Mouse (Mus musculus): Measurements from ENCODE around the gene Scn4a. TPM values are rescaled to one million over a fixed set of nuclear protein-coding genes. Genes with fewer than 3 reads are reported as not detected.

The Scn4a gene
- polyA plus RNA-seq, 1 experiment from 2014 or later: 0.16 TPM

- Histone ChIP-seq H3K4me2 (no peak overlapping the region), H3K4me3 (no peak overlapping the region), H3K27me3 (no peaks in the 10 kb centered on the region), H3K27ac (no peak overlapping the region), H3K9me3 (no peaks in the 10 kb centered on the region), H3K36me3 (no peaks in the 10 kb centered on the region), H3K4me1 (peaks cover 9% of the 10 kb centered on the region; the same call in 1 of the 2 replicates), H3K9ac (no peak overlapping the region)
- no peak for ATAC-seq (ENCODE audit: borderline replicate concordance, extremely low read depth, low FRiP score, low TSS enrichment)
- 36% methylated on average over 4 of the region's 4 CpGs for WGBS
Measured at GRCm38 (mm10) chr11:106332458-106332857, 20.6 kb downstream of the Scn4a start.

DNA sequence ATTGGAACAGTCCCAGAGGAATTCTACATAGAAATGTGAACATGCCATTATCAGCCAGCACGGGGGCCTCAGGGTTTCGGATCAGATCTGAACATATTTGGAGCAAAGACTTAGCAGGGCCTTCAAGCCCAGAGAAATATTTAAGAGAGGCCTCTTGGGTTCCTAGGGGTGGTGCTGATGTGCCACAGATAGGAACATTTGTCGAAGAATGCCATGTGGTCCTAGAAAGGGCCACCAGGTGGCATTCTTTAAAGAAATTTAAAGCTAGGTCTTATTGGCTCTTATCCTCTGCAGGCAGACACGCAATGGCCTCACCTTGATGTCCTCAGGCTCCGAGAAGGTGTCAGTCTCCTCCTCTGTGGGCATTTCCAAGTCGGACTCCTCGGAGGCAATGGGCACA is 23.4 kb downstream of the Scn4a start:
- H3K27ac ChIP-seq: no peak overlapping the region
- H3K9me3 ChIP-seq: no peaks in the 10 kb centered on the region
- H3K27me3 ChIP-seq: no peaks in the 10 kb centered on the region
- H3K4me3 ChIP-seq: no peak overlapping the region
- no peak for ATAC-seq (ENCODE audit: borderline replicate concordance, extremely low read depth, low FRiP score, low TSS enrichment)
- no peak overlapping the region for H3K4me2 ChIP-seq
- H3K36me3 ChIP-seq: no peaks in the 10 kb centered on the region
- H3K4me1 ChIP-seq: peaks cover 9% of the 10 kb centered on the region; the same call in 1 of the 2 replicates
- H3K9ac ChIP-seq: no peak overlapping the region
- 48% methylated on average over 7 of the region's 7 CpGs for WGBS

- no peaks in the 10 kb centered on the region for H3K36me3 ChIP-seq
- H3K27ac ChIP-seq: no peak overlapping the region
- 36% methylated on average over 6 of the region's 6 CpGs for WGBS
- ATAC-seq (ENCODE audit: borderline replicate concordance, extremely low read depth, low FRiP score, low TSS enrichment): no peak
- H3K27me3 ChIP-seq: no peaks in the 10 kb centered on the region
- no peak overlapping the region for H3K4me2 ChIP-seq
- no peak overlapping the region for H3K4me3 ChIP-seq
- H3K9ac ChIP-seq: no peak overlapping the region
- peaks cover 9% of the 10 kb centered on the region; the same call in 1 of the 2 replicates for H3K4me1 ChIP-seq
- H3K9me3 ChIP-seq: no peaks in the 10 kb centered on the region
Measured at GRCm38 (mm10) chr11:106329128-106329527, 24.0 kb downstream of the Scn4a start.

GRCm38 (mm10) chr11:106328521-106328920 is 24.6 kb downstream of the Scn4a start:
- H3K9ac ChIP-seq: no peak overlapping the region
- no peaks in the 10 kb centered on the region for H3K9me3 ChIP-seq
- H3K27me3 ChIP-seq: no peaks in the 10 kb centered on the region
- H3K36me3 ChIP-seq: no peaks in the 10 kb centered on the region
- no peak overlapping the region for H3K4me3 ChIP-seq
- WGBS: 29% methylated on average over 5 of the region's 5 CpGs
- ATAC-seq (ENCODE audit: borderline replicate concordance, extremely low read depth, low FRiP score, low TSS enrichment): no peak
- peaks cover 9% of the 10 kb centered on the region; the same call in 1 of the 2 replicates for H3K4me1 ChIP-seq
- no peak overlapping the region for H3K4me2 ChIP-seq
- H3K27ac ChIP-seq: no peak overlapping the region

DNA sequence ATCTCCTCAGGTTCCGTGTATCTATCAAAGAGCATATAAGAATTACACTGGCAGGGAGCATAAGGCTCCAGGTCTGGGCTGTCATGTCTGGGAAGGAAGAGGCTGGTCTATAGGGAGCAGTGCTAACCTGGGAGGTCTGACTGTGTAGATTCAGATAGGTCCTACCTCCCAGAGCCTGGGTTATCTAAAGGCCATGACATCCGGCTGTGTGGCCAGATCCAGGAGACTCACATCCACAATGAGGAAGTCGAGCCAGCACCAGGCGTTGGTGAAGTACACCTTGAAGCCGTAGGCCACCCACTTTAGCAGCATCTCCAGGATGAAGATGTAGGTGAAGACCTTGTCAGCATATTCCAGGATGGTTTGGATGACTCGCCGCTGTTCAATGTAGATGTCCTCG is 26.6 kb downstream of the Scn4a start:
- Histone ChIP-seq H3K27me3 (no peaks in the 10 kb centered on the region), H3K9me3 (no peaks in the 10 kb centered on the region), H3K9ac (no peak overlapping the region), H3K4me1 (peaks cover 9% of the 10 kb centered on the region; the same call in 1 of the 2 replicates), H3K36me3 (no peaks in the 10 kb centered on the region), H3K4me3 (no peak overlapping the region), H3K27ac (no peak overlapping the region), H3K4me2 (no peak overlapping the region)
- ATAC-seq (ENCODE audit: borderline replicate concordance, extremely low read depth, low FRiP score, low TSS enrichment): no peak
- 68% methylated on average over 8 of the region's 8 CpGs for WGBS

DNA sequence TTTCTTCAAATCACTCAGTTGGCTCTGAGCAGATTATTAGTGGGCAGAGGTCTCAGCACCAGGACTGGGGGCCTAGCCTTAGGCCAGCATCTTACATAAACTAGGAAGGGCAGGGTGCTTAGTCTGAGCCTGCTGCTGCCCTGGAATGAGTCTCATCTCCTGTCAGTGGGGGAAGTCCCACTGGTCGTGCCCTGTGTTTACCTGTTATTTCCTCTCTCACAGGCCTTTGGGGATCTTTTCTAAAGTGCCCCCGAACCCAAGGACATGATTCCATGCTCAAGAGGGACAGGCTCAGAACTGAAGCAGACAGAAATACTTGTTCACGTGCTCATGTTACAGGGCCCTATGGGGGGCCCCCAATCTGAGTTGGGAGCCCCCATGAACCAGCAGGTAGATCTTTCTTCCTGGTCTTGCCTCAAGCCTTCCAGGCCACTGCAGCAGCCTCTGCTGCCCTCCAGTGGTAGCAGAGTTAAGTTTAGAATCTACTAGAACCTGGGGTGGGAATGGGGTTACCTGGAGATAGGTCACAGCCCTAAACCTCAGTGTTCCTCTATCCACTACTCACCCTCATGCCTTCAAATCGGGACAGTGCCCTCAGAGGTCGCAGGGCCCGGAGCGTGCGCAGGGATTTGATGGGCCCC is 27.4 kb downstream of the Scn4a start:
- Histone ChIP-seq H3K36me3 (no peaks in the 10 kb centered on the region), H3K27ac (no peak overlapping the region), H3K4me1 (peaks cover 9% of the 10 kb centered on the region; the same call in 1 of the 2 replicates), H3K4me2 (no peak overlapping the region), H3K9me3 (no peaks in the 10 kb centered on the region), H3K27me3 (no peaks in the 10 kb centered on the region), H3K9ac (no peak overlapping the region), H3K4me3 (no peak overlapping the region)
- no peak for ATAC-seq (ENCODE audit: borderline replicate concordance, extremely low read depth, low FRiP score, low TSS enrichment)
- 59% methylated on average over 8 of the region's 8 CpGs for WGBS

GRCm38 (mm10) chr11:106324858-106325257 is 28.2 kb downstream of the Scn4a start:
- H3K27me3 ChIP-seq: no peaks in the 10 kb centered on the region
- no peak overlapping the region for H3K27ac ChIP-seq
- WGBS: 62% methylated on average over 5 of the region's 5 CpGs
- H3K9ac ChIP-seq: no peak overlapping the region
- no peak for ATAC-seq (ENCODE audit: borderline replicate concordance, extremely low read depth, low FRiP score, low TSS enrichment)
- no peaks in the 10 kb centered on the region for H3K9me3 ChIP-seq
- H3K4me2 ChIP-seq: no peak overlapping the region
- peaks cover 9% of the 10 kb centered on the region; the same call in 1 of the 2 replicates for H3K4me1 ChIP-seq
- H3K4me3 ChIP-seq: no peak overlapping the region
- no peaks in the 10 kb centered on the region for H3K36me3 ChIP-seq

DNA sequence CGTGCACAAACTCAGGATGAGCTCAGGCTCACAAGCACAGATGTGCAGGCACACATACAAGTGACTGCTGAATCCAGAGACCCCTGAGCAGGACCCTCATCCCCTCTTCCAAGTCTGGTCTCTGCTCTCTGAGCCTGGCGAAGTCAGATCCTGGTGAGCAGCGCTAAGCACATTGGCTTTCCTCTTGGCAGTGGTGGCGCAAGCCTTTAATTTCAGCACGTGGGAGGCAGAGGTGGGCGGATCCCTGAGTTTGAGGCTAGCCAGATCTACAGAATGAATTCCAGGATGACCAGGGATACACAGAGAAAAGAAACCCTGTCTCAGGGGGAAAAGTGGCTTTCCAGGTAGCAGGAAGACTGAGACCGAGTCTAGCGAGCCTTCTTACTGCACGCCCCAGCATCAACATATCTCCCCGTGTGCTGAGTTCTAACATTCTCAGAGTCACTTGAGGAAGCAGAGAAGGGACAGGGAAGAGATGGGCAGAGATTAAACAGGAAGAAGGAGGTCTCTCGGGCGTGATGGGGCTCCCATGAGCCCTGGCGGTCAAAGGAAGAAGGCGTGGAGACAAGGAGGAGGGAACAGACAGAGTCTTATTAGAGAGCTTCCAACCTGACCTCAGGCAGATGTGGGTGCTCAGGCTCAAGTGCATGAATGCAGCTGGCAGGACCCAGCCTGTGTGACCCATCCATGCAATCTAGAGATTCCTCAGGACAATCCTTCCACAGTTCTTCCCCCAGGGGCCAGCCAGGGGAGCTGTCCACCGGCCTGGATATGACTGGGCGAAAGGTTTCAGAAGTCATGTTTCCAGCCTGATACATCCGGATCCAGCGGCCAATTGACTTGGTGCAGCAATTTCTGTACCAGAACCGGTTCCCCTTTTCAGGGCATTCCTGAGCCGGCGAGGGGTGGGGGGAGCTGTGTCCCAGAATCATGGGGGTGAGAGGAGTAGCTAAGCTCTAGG is 34.4 kb downstream of the Scn4a start:
- no peak overlapping the region for H3K27ac ChIP-seq
- H3K4me1 ChIP-seq: peaks cover 12% of the 10 kb centered on the region
- ATAC-seq (ENCODE audit: borderline replicate concordance, extremely low read depth, low FRiP score, low TSS enrichment): no peak
- H3K36me3 ChIP-seq: no peaks in the 10 kb centered on the region
- no peak overlapping the region for H3K4me2 ChIP-seq
- 58% methylated on average over 21 of the region's 21 CpGs for WGBS
- H3K27me3 ChIP-seq: no peaks in the 10 kb centered on the region
- no peak overlapping the region for H3K9ac ChIP-seq
- H3K9me3 ChIP-seq: no peaks in the 10 kb centered on the region
- no peak overlapping the region for H3K4me3 ChIP-seq

DNA sequence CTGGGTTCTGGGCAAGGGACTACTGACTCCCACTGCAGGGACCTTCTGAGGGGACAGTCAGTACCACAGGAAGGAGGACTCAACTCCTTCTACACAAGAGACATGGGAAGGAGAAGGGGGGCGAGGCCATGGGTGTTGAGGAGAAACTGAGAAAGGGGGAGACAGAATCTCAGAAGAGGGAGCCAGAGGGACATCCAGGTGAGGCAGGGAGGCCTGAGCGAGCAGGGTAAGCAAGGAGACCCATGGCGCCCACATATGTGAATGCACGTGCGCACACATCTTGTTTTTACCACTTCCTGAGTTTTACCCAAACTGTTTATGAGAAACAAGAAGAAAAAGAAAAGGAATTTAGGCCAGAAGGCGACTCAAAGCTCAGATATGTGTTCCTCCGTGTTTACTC is 35.3 kb downstream of the Scn4a start:
- 66% methylated on average over 7 of the region's 7 CpGs for WGBS
- H3K4me2 ChIP-seq: no peak overlapping the region
- H3K4me1 ChIP-seq: peaks cover 19% of the 10 kb centered on the region
- no peak overlapping the region for H3K4me3 ChIP-seq
- H3K27ac ChIP-seq: no peak overlapping the region
- H3K36me3 ChIP-seq: no peaks in the 10 kb centered on the region
- H3K9me3 ChIP-seq: no peaks in the 10 kb centered on the region
- H3K9ac ChIP-seq: no peak overlapping the region
- no peak for ATAC-seq (ENCODE audit: borderline replicate concordance, extremely low read depth, low FRiP score, low TSS enrichment)
- H3K27me3 ChIP-seq: no peaks in the 10 kb centered on the region

GRCm38 (mm10) chr11:106316416-106316815 is 36.7 kb downstream of the Scn4a start:
- Histone ChIP-seq H3K9ac (no peak overlapping the region), H3K4me1 (peaks cover 19% of the 10 kb centered on the region), H3K9me3 (no peaks in the 10 kb centered on the region), H3K4me2 (no peak overlapping the region), H3K36me3 (no peaks in the 10 kb centered on the region), H3K4me3 (no peak overlapping the region), H3K27ac (no peak overlapping the region), H3K27me3 (no peaks in the 10 kb centered on the region)
- ATAC-seq (ENCODE audit: borderline replicate concordance, extremely low read depth, low FRiP score, low TSS enrichment): no peak
- 69% methylated on average over 1 of the region's 1 CpGs for WGBS

DNA sequence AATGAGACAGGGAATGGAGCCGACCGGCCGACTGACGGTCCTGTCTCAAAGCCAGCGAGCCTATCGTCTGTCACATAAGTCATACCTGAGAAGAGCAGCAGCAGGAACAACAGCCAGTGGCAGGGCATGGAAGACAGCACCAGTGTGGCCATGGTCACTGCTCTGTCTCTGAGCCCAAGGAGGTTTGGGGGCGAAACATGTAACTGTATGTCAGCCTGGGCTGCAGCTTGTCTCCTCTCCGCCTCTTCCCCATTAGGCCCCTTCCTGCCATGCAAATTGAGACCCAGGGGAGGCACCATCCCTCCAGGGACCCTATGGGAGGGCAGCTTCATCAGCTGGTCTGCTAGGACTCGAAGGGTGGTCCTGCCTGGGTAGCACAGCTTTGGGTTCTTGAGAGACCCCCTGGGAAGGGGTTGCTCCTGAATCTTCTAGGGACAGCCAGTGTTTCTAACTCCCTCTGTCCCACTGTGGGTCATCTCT is 38.7 kb downstream of the Scn4a start, which contains the start of gene Cd79b:
Gene Cd79b (minus strand): TSS at position 430 of the 480 bp plus-strand sequence.
- H3K27me3 ChIP-seq: no peaks in the 10 kb centered on the region
- H3K27ac ChIP-seq: 0 out of 2 replicates have a peak within 1 kb of the TSS, but pooled peaks have one; percentile 15
- H3K9me3 ChIP-seq: no peaks in the 10 kb centered on the region
- peaks cover 19% of the 10 kb centered on the region for H3K4me1 ChIP-seq
- H3K4me2 ChIP-seq: peak within 1 kb of the TSS; percentile 8; the same call in 1 of the 2 replicates
- WGBS: 66% methylated on average over 9 of the region's 9 CpGs
- H3K9ac ChIP-seq: no peak within 1 kb of the TSS
- ATAC-seq (ENCODE audit: borderline replicate concordance, extremely low read depth, low FRiP score, low TSS enrichment): no peak
- no peaks in the 10 kb centered on the region for H3K36me3 ChIP-seq
- H3K4me3 ChIP-seq: no peak within 1 kb of the TSS

Data from lung, embryonic 15.5 days (tissue).